Mouse (Mus musculus): Measurements from ENCODE around the gene Gm28230. TPM values are rescaled to one million over a fixed set of nuclear protein-coding genes. Genes with fewer than 3 reads are reported as not detected.
A peak's percentile ranks its signal among the peaks of the same experiment; 100 is the strongest.

Gene Gm28230
- total RNA-seq, 2 experiments from 2014 or later, result not detected

DNA sequence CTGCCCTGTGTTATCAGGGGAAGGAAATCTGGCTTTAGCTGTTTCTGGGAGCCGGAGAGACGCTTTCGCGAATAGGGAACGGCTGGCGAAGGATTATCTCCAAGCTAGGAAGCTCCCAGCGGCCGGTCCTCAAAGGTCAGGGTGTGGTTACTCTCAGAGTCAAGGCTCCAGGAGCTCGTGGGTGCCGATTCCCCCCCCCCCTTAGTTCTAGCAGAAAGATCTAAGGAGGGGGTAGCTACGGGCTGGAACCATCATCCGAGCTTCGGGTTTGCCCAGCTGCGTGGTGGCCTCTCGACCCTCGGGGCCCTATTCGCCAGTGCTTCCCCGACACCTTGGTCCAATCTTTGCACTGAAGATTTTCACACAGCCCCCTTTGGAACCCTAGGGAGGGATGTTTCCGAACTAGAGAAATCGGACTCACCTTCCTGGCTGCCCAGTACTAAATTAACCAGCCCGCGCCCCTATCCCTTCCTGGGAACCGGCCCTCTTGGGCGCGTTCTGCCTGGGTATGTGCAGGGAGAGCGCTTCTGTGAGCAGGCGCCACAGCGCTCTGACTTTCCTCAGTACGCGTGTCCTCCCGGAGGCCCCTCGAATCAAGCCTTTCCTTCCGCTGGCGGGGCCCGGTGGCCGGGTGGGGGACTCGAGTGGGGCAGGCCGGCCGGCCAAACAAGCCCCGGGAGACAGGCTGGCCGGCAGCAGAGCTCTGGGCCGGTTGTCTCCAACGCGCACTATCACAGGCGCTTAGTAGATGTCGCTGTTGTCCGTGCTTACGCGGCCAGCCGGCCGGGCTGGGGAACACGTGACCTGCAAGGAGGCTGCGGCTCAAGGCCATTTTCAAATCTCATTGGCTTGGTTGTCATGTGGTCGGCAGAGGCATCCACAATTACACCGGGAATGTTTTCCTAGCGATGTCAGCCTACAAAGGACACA is 35.2 kb upstream of the Gm28230 start, which contains the start of gene Hoxd10:
Hoxd10 (plus strand) TSS at position 903 of the 930 bp plus-strand sequence.
- no peak for DNase-seq (ENCODE audit: low spot score in 2 of 2)

DNA sequence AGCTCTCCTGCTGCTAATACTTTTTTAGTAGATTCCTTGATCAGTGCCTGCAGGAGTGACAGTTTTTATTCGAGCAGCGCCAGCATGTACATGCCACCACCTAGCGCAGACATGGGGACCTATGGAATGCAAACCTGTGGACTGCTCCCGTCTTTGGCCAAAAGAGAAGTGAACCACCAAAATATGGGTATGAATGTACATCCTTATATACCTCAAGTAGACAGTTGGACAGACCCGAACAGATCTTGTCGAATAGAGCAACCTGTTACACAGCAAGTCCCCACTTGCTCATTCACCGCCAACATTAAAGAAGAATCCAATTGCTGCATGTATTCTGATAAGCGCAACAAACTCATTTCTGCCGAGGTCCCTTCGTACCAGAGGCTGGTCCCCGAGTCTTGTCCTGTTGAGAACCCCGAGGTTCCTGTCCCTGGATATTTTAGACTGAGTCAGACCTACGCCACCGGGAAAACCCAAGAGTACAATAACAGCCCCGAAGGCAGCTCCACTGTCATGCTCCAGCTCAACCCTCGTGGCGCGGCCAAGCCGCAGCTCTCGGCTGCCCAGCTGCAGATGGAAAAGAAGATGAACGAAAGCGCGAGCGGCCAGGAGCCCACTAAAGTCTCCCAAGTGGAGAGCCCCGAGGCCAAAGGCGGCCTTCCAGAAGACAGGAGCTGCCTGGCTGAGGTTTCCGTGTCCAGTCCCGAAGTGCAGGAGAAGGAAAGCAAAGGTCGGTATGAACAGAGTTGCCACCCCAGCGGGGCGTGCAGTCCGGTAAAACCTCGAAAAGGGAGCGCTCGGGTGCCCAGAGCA is 34.3 kb upstream of the Gm28230 start:
- no peak for DNase-seq (ENCODE audit: low spot score in 2 of 2)

DNA sequence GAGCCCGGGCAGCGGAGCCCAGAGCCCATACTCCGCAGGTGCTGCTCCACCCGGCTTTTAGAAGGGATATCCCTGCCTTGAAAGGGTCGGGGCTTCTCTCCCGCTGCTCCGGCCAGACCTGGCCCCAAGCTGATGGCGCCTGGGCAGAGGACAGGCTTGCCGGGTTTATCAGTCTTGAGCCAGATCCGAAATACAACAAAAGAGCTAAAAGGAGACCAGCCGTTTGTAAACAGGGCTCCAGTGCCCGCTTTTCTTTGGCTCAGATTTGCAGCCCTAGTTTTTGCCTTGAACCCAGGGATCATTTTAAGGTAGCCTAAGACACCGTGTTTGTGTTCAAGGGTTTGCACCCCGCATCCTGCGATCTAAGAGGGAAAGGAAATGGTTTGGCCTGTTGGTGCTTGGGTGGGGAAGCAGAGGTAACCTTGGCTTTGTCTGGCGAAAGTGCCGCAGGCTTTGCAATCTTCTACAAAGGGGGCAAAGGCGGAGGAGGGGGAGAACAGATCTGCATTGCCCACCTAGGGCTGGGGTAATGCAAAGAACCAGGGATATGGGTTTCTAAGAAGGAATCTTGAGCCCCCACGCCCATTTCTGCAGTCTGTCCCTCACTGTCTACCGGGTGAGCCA is 33.6 kb upstream of the Gm28230 start:
- DNase-seq (ENCODE audit: low spot score in 2 of 2), result no peak

DNA sequence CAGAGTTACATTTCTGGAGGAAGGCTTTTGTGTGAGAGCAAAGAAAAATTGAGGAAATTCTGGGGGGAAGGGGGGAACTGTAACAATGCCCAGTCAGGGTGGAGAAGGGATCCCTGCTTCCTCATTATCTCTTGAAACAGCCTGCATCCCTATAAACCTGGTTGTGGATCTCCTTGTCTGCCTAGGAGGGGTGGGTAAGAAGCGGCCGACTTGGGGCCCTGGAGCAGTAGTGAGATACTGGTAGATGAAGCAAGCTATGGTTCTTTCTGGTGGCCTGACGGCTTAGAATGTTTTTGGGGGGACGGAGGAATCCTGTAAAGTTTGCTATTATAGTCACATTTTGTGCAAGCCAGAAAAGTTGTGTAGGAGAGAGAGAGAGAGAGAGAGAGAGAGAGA is 33.1 kb upstream of the Gm28230 start:
- DNase-seq (ENCODE audit: low spot score in 2 of 2), result no peak

DNA sequence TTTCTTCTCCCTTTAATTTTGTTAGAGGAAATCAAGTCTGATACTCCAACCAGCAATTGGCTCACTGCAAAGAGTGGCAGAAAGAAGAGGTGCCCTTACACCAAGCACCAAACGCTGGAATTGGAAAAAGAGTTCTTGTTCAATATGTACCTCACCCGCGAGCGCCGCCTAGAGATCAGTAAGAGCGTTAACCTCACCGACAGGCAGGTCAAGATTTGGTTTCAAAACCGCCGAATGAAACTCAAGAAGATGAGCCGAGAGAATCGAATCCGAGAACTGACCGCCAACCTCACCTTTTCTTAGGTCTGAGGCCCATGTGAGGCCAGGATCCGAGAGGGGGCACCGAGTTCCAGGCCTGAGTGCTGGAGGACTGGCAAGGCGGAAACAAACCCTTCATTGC is 32.5 kb upstream of the Gm28230 start:
- no peak for DNase-seq (ENCODE audit: low spot score in 2 of 2)

DNA sequence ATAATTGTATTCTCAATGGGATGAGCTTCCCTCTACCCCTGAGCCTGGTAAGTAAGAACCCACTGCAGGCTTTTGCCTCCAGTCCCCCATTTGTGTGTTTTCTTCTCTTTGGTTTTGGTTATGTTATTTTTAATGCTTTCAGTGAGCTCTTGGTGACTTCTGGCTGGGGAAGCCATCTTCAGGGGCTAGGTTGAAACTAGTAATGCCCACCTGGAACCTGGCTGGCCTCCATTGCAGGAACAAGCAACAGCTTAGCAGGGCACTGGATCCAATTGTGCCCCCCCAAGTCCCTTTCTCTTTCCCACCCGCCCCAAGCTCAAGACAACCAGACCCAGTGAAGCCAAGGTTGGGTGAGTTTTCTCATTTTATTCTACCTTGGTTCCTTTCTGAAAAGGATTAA is 31.1 kb upstream of the Gm28230 start:
- no peak for DNase-seq (ENCODE audit: low spot score in 2 of 2)

DNA sequence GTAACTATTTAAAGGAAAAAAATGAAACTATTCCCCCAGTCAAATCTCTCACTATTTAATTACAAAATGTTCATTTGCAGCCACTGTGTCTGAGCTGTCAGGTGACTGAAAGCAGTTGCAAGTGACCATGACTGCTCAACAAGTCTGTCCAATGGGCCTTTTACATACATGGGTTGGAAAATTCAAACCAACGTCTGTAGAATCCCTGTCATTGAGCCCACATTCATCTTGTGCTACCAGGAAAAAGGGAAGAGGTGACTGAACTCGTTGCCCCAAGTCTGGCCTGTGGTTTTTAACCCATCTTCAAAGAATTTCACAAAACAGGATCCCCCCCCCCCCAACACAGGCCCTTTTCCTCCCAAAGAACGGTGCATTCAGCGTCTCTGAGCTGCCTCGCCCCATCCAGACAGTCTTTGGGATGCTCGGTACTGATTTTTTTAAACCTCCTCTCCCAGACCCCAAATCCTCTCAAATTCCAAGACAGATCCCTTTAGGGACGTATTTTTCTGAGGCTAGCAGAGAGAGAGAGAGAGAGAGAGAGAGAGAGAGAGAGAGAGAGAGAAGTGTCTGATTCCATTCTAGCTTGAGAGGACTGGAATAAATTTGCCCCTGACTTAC is 30.6 kb upstream of the Gm28230 start:
- DNase-seq (ENCODE audit: low spot score in 2 of 2), result no peak

DNA sequence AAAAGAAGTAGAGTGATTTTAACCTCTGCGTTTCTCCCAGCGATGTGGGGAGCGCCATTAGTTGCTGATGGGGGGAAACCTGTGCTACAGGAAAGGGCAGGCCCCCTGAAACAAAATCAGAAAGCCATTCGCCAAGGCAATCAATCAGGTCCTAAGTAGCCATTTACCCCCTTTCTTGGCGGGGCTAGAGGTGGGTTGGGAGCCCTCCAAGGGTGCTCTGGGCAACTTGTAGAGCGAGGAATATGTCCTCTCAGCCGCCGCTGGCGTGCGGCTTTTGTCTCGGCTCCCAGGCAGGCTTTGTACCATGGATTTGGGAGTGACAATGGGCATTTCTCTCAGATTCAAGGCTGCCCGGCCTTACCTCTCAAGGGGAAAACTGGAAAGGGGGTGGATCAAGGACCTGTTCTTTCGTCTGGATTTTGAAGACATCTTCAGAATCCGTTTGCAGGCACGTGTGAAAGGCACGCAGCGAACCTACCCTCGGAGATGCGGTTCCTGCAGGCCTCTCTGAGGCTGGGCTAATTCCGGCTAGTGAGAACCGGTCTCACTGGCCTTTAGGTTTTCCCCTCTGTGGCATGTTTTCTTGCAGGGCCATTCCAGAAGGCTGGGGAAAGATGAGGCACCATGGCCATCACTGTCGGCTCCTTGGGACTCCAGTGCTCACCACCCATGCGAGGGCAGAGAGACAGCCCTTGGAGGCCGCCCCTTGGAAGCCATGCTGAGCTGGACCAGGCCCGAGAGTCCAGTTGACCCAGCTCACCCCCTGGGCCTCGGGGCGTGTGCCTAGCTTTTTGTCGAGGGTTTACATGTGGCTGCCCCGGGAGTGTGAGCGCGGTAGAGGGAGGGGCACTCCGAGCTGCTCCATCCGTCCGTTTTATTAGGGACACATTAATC is 29.8 kb upstream of the Gm28230 start:
- no peak for DNase-seq (ENCODE audit: low spot score in 2 of 2)

DNA sequence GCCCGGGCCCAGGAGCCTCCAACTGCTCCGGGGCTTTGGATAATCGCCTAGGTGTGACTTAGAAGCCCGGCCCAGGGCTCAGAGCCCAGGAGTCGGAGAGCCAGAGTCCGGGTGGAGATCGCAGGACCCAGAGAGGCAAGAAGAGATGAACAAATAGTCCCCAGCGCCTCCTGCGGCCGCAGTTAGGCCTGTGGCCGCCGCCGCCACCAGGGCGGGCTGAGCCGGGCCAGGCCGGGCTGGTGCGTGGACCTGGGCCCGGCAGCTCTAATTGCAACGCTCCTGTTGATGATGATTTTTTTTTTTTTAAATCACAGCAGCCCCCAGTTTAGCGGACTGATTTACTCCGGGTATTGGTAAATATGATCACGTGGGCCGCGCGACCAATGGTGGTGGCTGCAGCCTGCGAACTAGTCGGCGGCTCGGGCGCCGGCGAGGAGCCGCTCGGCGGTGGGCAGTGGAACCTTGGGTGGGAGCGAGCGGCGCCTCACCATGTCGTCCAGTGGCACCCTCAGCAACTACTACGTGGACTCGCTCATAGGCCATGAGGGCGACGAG is 28.9 kb upstream of the Gm28230 start, which contains the start of gene Hoxd9:
Hoxd9 (plus strand) TSS at position 161 of the 555 bp plus-strand sequence.
- no peak for DNase-seq (ENCODE audit: low spot score in 2 of 2)

DNA sequence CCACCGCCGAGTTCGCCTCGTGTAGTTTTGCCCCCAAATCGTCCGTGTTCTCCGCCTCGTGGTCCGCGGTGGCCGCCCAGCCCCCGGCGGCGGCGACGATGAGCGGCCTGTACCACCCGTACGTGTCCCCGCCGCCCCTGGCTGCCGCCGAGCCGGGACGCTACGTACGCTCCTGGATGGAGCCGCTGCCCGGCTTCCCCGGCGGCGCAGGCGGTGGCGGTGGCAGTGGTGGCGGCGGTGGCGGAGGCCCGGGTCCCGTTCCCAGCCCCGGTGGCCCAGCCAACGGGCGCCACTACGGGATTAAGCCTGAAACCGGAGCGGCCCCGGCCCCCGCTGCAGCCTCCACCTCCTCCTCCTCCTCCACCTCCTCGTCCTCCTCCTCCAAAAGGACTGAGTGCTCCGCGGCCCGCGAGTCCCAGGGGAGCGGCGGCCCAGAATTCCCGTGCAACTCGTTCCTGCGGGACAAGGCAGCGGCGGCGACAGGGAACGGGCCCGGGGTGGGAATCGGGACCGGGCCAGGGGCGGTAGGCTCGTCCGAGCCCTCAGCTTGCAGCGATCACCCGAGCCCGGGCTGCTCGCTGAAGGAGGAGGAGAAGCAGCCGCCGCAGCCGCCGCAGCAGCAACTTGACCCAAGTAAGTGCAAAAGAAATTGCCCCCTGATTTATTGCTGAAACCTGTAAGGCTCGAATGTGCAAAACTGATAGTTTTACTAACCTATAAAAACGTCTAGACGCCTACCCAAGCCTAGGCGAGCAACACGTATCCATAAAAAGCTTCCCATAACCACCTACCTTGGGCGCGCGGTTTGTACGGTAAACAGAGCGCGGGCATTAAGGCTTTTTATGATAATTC is 28.1 kb upstream of the Gm28230 start:
- DNase-seq (ENCODE audit: low spot score in 2 of 2), result no peak

DNA sequence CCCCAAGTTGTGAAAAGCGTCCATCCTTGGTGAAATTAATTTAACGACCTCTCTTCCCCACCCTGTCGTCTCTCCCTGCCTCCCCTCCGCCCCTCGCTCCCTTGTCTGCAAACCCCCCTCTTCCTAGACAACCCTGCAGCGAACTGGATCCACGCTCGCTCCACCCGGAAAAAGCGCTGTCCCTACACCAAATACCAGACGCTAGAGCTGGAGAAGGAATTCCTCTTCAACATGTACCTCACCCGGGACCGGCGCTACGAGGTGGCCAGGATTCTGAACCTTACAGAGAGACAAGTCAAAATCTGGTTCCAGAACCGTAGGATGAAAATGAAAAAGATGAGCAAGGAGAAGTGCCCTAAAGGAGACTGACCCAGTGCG is 27.5 kb upstream of the Gm28230 start:
- DNase-seq (ENCODE audit: low spot score in 2 of 2), result no peak

DNA sequence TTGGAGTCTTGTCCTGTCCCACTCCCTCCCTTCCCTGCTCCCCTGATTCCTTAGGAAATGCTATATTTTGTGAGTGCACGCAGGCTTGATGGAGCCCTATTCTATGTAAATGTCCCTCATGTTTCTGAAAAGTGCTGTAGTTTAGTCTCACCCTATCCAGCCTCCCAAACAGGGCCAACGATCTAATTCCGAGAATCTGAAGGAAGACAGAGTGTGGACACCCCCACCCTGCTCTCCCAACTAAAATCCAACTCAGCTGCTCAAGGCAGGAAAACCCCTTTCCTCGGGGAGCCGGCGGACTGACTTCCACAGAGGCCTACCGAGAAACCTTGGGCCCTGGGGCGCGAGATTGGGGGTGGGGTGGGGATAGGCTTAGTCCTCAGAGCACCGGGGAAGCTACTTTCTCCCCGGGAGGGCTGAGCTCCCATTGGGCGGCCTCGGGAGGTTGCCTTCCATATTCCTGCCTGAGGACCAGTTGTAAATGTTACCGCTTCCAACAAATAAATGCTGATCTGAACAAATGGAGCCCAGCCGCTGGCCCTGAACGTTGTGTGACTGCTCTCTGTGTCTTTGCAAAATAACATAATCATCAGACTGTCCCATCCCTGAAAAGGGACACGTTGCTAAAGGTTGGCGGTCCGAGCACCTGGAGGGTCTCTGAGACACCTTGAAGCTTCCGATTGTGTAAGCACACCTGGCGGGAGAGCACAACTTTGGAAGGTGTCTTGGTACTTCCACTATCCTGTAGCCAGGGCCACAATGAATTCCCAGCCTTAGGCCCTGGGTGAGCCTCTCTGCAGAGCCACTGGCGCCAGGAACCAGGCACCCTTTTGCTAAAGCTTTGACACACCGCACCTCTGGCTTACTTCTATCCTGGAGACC is 26.6 kb upstream of the Gm28230 start:
- no peak for DNase-seq (ENCODE audit: low spot score in 2 of 2)

DNA sequence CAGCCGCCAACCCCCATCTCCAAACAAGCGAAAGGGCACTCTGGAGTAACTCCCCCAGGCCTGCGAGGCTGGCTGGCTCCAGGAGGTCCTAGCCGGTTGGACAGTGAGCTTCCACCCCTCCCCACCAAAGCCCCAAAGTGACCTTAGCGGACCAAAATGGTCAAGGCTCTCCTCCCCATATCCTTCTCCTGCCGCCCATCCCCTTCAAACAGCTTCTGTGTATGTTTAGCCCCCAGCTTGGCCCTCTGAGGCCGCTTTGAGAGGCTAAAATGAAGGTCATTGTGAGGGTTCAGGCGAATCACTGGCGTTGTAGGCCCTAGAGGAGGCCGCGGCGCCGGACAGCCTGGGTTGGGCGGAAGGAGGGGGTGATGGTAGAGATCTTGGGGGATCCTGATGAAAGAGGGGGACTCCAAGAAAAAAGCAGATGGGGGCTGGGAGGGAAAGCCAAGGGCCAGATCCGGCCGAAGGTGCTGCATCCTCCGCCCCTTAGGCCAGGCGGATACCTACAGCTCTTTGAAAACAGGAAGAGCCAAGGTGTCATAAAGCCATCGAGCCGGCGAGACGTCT is 25.9 kb upstream of the Gm28230 start:
- DNase-seq (ENCODE audit: low spot score in 2 of 2), result no peak

DNA sequence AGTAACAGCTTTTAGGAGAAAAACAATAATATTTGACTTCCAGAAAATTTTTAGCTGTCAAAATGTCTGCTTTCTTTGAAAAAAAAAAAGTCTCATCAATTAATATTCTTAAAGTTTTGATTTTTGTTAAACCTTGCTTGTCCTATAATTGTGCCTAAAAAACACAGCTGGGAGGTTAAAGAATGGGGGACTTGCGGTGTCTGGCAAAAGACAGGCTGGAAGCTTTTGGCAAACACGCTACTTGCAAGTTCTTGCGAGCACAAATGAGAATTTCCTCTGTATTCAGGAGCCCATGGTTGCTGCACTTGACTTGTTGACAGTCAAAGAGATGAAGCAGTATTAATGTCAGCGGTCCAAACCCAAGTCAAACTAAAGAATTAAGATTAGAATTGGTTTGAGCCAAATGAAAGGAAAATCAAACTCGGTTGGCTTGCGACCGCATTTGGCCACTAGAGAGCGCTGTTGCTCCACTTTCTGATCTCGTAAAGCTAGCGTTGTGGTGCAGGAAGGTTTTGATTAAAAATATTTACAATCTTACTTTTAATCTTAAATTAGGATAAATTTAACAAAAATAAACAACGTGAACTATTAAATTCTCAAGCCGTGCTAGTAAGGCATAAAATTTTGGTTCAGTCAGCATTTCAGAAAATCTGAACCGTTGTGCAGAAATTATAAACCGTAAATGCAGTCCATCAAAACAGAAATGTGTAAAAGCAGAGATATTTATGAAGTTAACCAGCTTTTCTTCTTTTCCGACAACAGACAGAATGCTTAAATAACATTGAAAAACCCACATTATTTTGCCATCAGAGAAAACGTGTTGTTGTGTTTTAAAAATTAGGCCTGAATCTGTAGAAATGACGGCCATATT is 24.3 kb upstream of the Gm28230 start:
- DNase-seq (ENCODE audit: low spot score in 2 of 2), result peak; percentile 37 to 87

DNA sequence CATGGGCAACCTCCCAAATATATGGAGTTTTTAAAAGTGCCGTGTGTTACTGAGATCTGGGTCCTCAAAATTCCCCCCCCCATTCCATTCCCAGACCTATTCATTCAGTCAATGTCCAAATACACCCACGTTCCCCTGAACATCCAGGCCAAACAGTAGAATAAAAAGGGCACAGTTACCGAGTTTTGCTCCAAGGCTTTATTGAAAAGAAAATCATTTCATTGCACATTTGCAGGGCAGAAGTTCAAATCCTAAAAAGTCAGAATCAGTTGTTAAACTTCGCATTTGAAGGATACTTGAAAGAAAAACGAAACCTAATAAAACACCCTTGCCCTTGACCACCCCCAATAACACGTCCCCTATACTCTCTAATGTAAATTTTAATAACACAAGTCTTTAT is 23.7 kb upstream of the Gm28230 start:
- no peak for DNase-seq (ENCODE audit: low spot score in 2 of 2)

DNA sequence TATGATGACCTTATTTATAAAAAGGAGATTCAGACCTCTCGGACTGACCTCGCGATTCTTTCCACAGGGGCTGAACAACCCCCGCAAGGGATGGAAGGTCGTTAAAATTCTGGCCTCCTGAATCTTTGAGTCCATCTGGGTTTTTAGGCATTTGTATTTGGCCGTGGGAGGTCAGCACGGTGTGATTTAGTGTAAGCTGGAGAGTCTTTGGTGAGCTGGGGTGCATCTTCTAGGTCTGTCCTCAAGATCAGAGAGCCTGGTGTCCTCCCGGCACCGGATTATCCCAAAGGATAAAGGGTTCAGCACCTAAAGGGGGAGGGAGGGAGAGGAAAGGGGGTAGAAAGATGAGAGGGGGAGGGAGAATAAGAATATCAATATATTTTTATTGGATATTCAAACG is 23.2 kb upstream of the Gm28230 start:
- no peak for DNase-seq (ENCODE audit: low spot score in 2 of 2)
